Mouse (Mus musculus): ENCODE results near the gene Atxn1. TPM values are rescaled to one million over a fixed set of nuclear protein-coding genes. Genes with fewer than 3 reads are reported as not detected.

Gene Atxn1
- polyA plus RNA-seq, 1 experiment = not detected

DNA sequence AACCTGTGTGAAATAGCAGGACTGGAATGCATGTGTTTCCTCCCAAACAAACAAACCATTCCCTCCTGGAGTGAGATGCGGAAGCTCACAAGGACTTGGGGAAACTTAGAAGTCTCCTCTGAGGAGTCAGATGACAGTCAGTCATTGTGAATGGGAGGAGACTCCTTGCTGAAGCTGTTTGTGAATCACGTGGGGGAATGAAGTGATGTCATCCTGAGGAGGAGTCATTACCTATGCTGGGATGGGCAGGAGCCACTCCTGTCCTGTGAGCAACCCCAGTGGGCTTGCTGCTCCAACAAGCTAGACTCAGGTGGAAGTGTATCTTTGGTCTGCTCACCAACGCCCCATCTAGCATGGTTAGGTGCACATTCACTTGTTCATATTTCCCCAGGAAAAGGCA lies 246.0 kb downstream of the Atxn1 start:
- H3K4me1 ChIP-seq (ENCODE audit: control insufficient read depth, insufficient read depth, low read length) = peaks cover 3% of the 10 kb centered on the region; the same call in 1 of the 2 replicates
- no peak overlapping the region for H3K4me3 ChIP-seq (ENCODE audit: insufficient read depth, low read depth, low read length)
- 67% methylated on average over 3 of the region's 3 CpGs for WGBS
- no peak overlapping the region for H3K27ac ChIP-seq (ENCODE audit: insufficient read depth, low read depth, low read length)
- TF ChIP-seq CTCF (IDR thresholded peaks at IDR 0.05; ENCODE audit: insufficient read depth, low read depth, low read length) = no peak
- no peak for TF ChIP-seq POLR2A (IDR thresholded peaks at IDR 0.05; ENCODE audit: insufficient read depth, low read depth, low read length)

GRCm38 (mm10) chr13:45715583-45716180 lies 249.1 kb downstream of the Atxn1 start:
- no peak overlapping the region for H3K4me3 ChIP-seq (ENCODE audit: insufficient read depth, low read depth, low read length)
- WGBS = 45% methylated on average over 7 of the region's 7 CpGs
- H3K4me1 ChIP-seq (ENCODE audit: control insufficient read depth, insufficient read depth, low read length) = peaks cover 3% of the 10 kb centered on the region; the same call in 1 of the 2 replicates
- TF ChIP-seq POLR2A (IDR thresholded peaks at IDR 0.05; ENCODE audit: insufficient read depth, low read depth, low read length) (no peak), CTCF (IDR thresholded peaks at IDR 0.05; ENCODE audit: insufficient read depth, low read depth, low read length) (no peak)
- H3K27ac ChIP-seq (ENCODE audit: insufficient read depth, low read depth, low read length) = no peak overlapping the region

- Histone ChIP-seq H3K27ac (ENCODE audit: insufficient read depth, low read depth, low read length) (0 out of 2 replicates have a peak overlapping the region, but pooled peaks have one; percentile 67), H3K4me1 (ENCODE audit: control insufficient read depth, insufficient read depth, low read length) (no peaks in the 10 kb centered on the region), H3K4me3 (ENCODE audit: insufficient read depth, low read depth, low read length) (no peak overlapping the region)
- WGBS = 70% methylated on average over 8 of the region's 8 CpGs
- no peak for TF ChIP-seq POLR2A (IDR thresholded peaks at IDR 0.05; ENCODE audit: insufficient read depth, low read depth, low read length)
- TF ChIP-seq CTCF (IDR thresholded peaks at IDR 0.05; ENCODE audit: insufficient read depth, low read depth, low read length) = no peak
Measured at GRCm38 (mm10) chr13:45710041-45710440, 254.8 kb downstream of the Atxn1 start.

DNA sequence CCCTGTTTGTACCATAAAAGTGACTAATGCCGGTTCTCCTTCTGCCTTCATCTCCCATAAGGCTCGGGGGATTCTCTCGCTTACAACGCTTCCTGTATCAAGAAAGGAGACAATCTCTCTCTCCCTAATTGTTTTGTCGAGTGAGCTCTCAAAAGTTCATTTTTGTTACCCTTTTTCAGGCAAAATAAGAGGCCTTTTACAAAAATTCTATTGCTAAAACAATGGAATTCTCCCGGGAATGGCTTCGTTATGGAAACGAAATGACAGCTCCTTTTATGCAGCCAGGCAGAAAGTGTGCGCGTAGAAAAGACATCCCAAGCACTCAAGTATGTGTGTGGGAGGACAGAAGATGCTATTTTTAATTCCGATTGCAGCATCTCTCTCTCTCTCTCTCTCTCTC lies 255.4 kb downstream of the Atxn1 start:
- WGBS = 16% methylated on average over 11 of the region's 11 CpGs
- peak overlapping the region; percentile 41; the same call in 1 of the 2 replicates for H3K27ac ChIP-seq (ENCODE audit: insufficient read depth, low read depth, low read length)
- no peak overlapping the region for H3K4me3 ChIP-seq (ENCODE audit: insufficient read depth, low read depth, low read length)
- H3K4me1 ChIP-seq (ENCODE audit: control insufficient read depth, insufficient read depth, low read length) = no peaks in the 10 kb centered on the region
- TF ChIP-seq POLR2A (IDR thresholded peaks at IDR 0.05; ENCODE audit: insufficient read depth, low read depth, low read length) (no peak), CTCF (IDR thresholded peaks at IDR 0.05; ENCODE audit: insufficient read depth, low read depth, low read length) (no peak)

DNA sequence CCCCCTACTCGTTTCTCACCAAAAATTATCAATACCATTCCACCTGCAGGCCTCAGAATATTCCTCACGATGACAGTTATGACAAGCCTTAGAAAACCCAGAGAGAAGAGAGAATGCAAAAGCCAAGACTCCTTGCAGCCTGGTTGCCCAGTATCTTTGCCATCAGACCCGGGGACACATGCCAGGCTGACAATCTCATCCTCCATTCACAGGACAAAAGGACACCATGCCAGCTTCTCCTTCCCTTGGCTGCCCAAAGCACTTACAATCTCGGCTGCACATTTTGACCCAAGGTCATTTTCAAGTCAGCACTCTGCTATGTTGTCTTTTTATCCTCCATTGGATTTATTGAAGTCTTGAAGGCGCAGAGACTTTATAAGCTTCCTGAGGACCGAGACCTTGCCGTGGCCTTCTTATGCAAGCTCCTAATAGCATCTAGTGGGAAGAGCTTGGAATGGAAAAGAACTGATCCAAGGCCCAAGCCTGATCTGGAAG lies 263.5 kb downstream of the Atxn1 start:
- Histone ChIP-seq H3K4me3 (ENCODE audit: insufficient read depth, low read depth, low read length) (no peak overlapping the region), H3K27ac (ENCODE audit: insufficient read depth, low read depth, low read length) (no peak overlapping the region), H3K4me1 (ENCODE audit: control insufficient read depth, insufficient read depth, low read length) (no peaks in the 10 kb centered on the region; the same call in 1 of the 2 replicates)
- WGBS = 62% methylated on average over 7 of the region's 7 CpGs
- TF ChIP-seq POLR2A (IDR thresholded peaks at IDR 0.05; ENCODE audit: insufficient read depth, low read depth, low read length) (no peak), CTCF (IDR thresholded peaks at IDR 0.05; ENCODE audit: insufficient read depth, low read depth, low read length) (no peak)

GRCm38 (mm10) chr13:45698982-45699381 lies 265.8 kb downstream of the Atxn1 start:
- TF ChIP-seq POLR2A (IDR thresholded peaks at IDR 0.05; ENCODE audit: insufficient read depth, low read depth, low read length) (no peak), CTCF (IDR thresholded peaks at IDR 0.05; ENCODE audit: insufficient read depth, low read depth, low read length) (no peak)

GRCm38 (mm10) chr13:45696009-45696408 lies 268.8 kb downstream of the Atxn1 start:
- Histone ChIP-seq H3K4me1 (ENCODE audit: control insufficient read depth, insufficient read depth, low read length) (peaks cover 5% of the 10 kb centered on the region), H3K4me3 (ENCODE audit: insufficient read depth, low read depth, low read length) (no peak overlapping the region), H3K27ac (ENCODE audit: insufficient read depth, low read depth, low read length) (no peak overlapping the region)
- TF ChIP-seq CTCF (IDR thresholded peaks at IDR 0.05; ENCODE audit: insufficient read depth, low read depth, low read length) (no peak), POLR2A (IDR thresholded peaks at IDR 0.05; ENCODE audit: insufficient read depth, low read depth, low read length) (no peak)
- WGBS = 98% methylated on average over 6 of the region's 6 CpGs

More at GRCm38 (mm10) chr13:45698982-45699381, 265.8 kb downstream of the Atxn1 start:
- H3K4me1 ChIP-seq (ENCODE audit: control insufficient read depth, insufficient read depth, low read length) = no peaks in the 10 kb centered on the region; the same call in 1 of the 2 replicates
- H3K27ac ChIP-seq (ENCODE audit: insufficient read depth, low read depth, low read length) = no peak overlapping the region
- 75% methylated on average over 3 of the region's 3 CpGs for WGBS
- no peak overlapping the region for H3K4me3 ChIP-seq (ENCODE audit: insufficient read depth, low read depth, low read length)

GRCm38 (mm10) chr13:45694921-45695437 lies 269.8 kb downstream of the Atxn1 start:
- Histone ChIP-seq H3K4me1 (ENCODE audit: control insufficient read depth, insufficient read depth, low read length) (peaks cover 9% of the 10 kb centered on the region), H3K4me3 (ENCODE audit: insufficient read depth, low read depth, low read length) (no peak overlapping the region), H3K27ac (ENCODE audit: insufficient read depth, low read depth, low read length) (no peak overlapping the region)
- WGBS = 86% methylated on average over 12 of the region's 12 CpGs
- TF ChIP-seq CTCF (IDR thresholded peaks at IDR 0.05; ENCODE audit: insufficient read depth, low read depth, low read length) (0 out of 2 replicates have a peak, but pooled peaks have one; percentile 12), POLR2A (IDR thresholded peaks at IDR 0.05; ENCODE audit: insufficient read depth, low read depth, low read length) (no peak)

DNA sequence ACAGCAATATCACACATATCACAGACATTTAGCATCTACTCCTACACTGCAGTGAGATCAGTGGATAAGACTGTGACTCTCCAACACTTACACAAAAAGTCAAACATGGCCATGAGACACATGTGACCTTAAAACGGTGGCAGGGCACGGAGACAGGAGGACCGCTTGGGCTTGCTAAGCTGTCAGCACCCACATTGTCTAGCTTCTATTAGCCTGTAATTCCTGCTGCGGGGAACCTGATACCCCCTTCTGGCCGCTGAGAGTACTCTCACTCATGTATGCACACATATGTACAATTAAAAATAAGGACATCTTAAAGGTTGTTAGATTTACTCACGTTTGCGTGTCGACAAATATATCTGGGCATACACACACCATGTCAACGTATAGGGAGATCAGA lies 270.9 kb downstream of the Atxn1 start:
- no peak for TF ChIP-seq CTCF (IDR thresholded peaks at IDR 0.05; ENCODE audit: insufficient read depth, low read depth, low read length)
- no peak for TF ChIP-seq POLR2A (IDR thresholded peaks at IDR 0.05; ENCODE audit: insufficient read depth, low read depth, low read length)
- no peak overlapping the region for H3K27ac ChIP-seq (ENCODE audit: insufficient read depth, low read depth, low read length)
- 90% methylated on average over 9 of the region's 9 CpGs for WGBS

More for the DNA sequence above, 270.9 kb downstream of the Atxn1 start:
- no peak overlapping the region for H3K4me3 ChIP-seq (ENCODE audit: insufficient read depth, low read depth, low read length)
- peaks cover 12% of the 10 kb centered on the region for H3K4me1 ChIP-seq (ENCODE audit: control insufficient read depth, insufficient read depth, low read length)

All from olfactory bulb, adult 2 months (tissue).